Mouse (Mus musculus) lung, adult 2 months (tissue): ENCODE results near the gene Susd6. TPM values are rescaled to one million over a fixed set of nuclear protein-coding genes. Genes with fewer than 3 reads are reported as not detected.
A peak's percentile ranks its signal among the peaks of the same experiment; 100 is the strongest.
"Not testable (repeated sequence)": the region's sequence is repeated elsewhere in the genome, so short reads cannot be mapped to it uniquely, and the experiment has no call there.

ENCODE experiments used
- DNase-seq: peaks from one replicate; pipeline ENCODE4 v3.0.0; 2022
- H3K4me1 ChIP-seq: fragments of 200-500 bp; 2 replicates; pipeline ENCODE4 v1.6.1; 2011; ENCODE audit warnings: low read length; ENCODE audit not compliant: control insufficient read depth, insufficient read depth
- H3K4me3 ChIP-seq: fragments of 200-500 bp; replicated peaks from 2 replicates; pipeline ENCODE3; 2011; ENCODE audit warnings: low read depth, mild to moderate bottlenecking, control low read depth, low read length; ENCODE audit errors: extremely low read depth
- CTCF ChIP-seq: fragments of 200-500 bp; IDR thresholded peaks from 2 replicates; pipeline ENCODE4 v1.5.1; 2011; ENCODE audit warnings: mild to moderate bottlenecking, low read length, control low read depth; ENCODE audit not compliant: insufficient read depth
- POLR2A ChIP-seq: fragments of 200-500 bp; IDR thresholded peaks from 2 replicates; pipeline ENCODE4 v1.6.1; 2011; ENCODE audit warnings: low read depth, mild to moderate bottlenecking, control low read depth, low read length, borderline replicate concordance; ENCODE audit errors: extremely low read depth
- WGBS: fragments of 180-500 bp; shearing (Covaris S2); methylation state at CpG from one replicate; pipeline ENCODE4 v1.1.7; 2018; 5-methylcytosine and 5-hydroxymethylcytosine counted together
- polyA plus RNA-seq: library from polyadenylated mRNA; depleted of rRNA; stranded (reverse); fragments of >200 nt; gene quantifications from 2 replicates; pipeline ENCODE4 v1.2.3, GENCODE M21; 2012

Gene Susd6
- polyA plus RNA-seq, 1 experiment, result 83.3 TPM

DNA sequence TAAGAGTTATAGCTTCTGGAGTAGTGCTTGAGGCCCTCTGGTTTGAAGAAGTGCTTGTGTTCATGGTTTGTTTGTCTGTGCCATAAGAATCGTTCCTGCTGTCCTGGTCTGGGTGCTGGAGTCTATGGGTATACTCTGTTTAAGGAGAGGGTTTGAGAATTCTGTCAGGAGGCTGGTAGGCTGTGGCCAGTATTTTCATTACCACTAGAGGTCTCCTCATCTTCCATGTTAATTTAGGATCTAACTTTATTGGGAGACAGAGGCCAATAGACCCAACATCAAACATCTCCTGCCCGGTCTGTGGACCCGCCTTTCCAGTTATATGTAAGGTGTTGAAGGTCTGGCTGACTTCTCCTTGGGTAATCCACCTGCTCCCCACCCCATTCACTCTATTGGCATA lies 7.4 kb upstream of the Susd6 start:
- TF ChIP-seq POLR2A, result no peak
- TF ChIP-seq CTCF, result 0 out of 2 replicates have a peak, but pooled peaks have one; percentile 7
- WGBS, result 30% methylated on average over 3 of the region's 3 CpGs
- DNase-seq, result no peak
- Histone ChIP-seq H3K4me3 (no peak overlapping the region), H3K4me1 (no peaks in the 10 kb centered on the region)

GRCm38 (mm10) chr12:80783889-80784288 lies 6.4 kb upstream of the Susd6 start:
- H3K4me3 ChIP-seq, result no peak overlapping the region
- H3K4me1 ChIP-seq, result no peaks in the 10 kb centered on the region
- 83% methylated on average over 1 of the region's 1 CpGs for WGBS
- no peak for DNase-seq
- TF ChIP-seq CTCF (no peak), POLR2A (no peak)

GRCm38 (mm10) chr12:80785005-80785404 lies 5.3 kb upstream of the Susd6 start:
- Histone ChIP-seq H3K4me3 (no peak overlapping the region), H3K4me1 (peaks cover 3% of the 10 kb centered on the region; the same call in 1 of the 2 replicates)
- no peak for TF ChIP-seq CTCF
- no peak for TF ChIP-seq POLR2A
- no peak for DNase-seq
- 84% methylated on average over 5 of the region's 5 CpGs for WGBS

DNA sequence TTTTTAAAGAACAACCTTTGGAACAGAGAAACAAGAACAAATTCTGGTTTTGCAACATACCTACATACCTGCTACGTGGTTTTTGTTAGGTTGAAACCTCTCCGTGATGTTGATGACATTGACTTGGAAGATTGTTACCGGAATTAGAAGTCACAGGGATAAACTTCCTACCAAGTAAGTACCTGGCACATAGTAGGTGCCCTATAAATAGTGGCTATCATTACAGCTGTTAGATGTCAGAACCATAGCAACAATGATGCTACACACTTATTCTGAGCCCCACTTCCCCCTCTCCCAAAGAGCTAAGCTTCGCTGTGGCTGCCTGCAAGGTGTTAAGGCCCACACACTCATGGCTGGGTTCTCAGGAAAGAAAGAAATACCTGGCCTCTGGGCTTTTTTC lies 4.7 kb upstream of the Susd6 start:
- Histone ChIP-seq H3K4me1 (peaks cover 4% of the 10 kb centered on the region; the same call in 1 of the 2 replicates), H3K4me3 (no peak overlapping the region)
- no peak for TF ChIP-seq POLR2A
- TF ChIP-seq CTCF, result no peak
- DNase-seq, result no peak
- WGBS, result 89% methylated on average over 4 of the region's 4 CpGs

DNA sequence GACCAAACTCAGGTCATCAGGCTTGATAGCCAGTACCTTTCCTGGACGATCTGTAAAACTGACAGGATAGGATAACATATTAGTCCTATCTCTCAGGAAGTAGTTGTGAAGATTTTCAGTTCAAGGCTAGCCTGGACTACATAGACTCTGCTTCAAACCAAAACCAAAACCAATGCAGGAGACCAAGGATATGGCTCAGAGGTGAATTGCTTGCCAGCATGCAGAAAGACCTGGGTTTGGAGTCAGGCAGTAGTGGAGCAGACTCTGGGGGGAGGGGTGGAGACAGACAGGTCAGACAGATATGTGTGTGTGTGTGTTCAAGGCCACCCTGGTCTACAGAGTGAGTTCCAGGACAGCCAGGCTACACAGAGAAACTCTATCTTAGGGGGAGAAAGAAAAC lies 3.7 kb upstream of the Susd6 start:
- Histone ChIP-seq H3K4me1 (peaks cover 4% of the 10 kb centered on the region; the same call in 1 of the 2 replicates), H3K4me3 (no peak overlapping the region)
- WGBS, result 67% methylated on average over 1 of the region's 1 CpGs
- no peak for DNase-seq
- TF ChIP-seq CTCF (no peak), POLR2A (no peak)

GRCm38 (mm10) chr12:80787604-80788003 lies 2.7 kb upstream of the Susd6 start:
- 39% methylated on average over 11 of the region's 11 CpGs for WGBS

DNA sequence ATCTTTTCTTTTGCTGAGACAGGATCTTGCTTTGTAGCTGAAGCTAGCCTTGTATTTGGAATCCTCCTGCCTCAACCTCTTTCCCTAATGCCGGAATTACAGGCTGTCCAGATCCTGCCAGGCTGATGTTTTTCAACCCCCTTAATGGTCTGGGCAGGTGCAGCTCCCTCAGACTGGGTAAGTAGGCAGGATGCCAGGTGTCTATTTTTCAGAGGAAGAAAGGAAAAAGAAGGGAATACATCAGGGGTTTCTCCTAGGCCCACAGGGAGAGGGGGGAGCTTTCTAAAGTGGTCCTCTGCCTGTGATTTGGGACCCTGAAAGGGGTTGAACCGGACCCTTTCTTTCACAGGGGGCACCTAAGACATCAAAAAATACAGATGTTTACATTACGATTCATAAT lies 2.1 kb upstream of the Susd6 start:
- Histone ChIP-seq H3K4me1 (peaks cover 14% of the 10 kb centered on the region), H3K4me3 (no peak overlapping the region)
- WGBS, result 83% methylated on average over 3 of the region's 3 CpGs
- DNase-seq, result no peak
- no peak for TF ChIP-seq POLR2A

More at GRCm38 (mm10) chr12:80787604-80788003, 2.7 kb upstream of the Susd6 start:
- Histone ChIP-seq H3K4me1 (peaks cover 8% of the 10 kb centered on the region), H3K4me3 (no peak overlapping the region)
- TF ChIP-seq CTCF, result no peak
- TF ChIP-seq POLR2A, result no peak
- DNase-seq, result no peak

DNA sequence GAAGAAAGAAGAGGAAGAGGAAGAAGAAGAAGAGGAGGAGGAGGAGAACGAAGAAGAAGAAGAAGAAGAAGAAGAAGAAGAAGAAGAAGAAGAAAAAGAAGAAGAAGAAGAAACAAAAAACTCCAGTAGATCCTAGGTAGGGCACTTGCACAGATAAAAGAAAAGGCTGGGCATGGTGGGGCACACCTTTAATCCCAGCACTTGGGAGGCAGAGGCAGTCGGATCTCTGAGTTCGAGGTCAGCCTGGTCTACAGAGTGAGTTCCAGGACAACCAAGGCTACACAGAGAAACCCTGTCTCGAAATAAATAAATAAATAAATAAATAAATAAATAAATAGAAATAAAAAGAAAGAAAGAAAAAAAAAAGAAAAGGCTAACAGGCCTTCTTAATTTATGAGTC lies 1.0 kb upstream of the Susd6 start:
- H3K4me1 ChIP-seq, result peaks cover 21% of the 10 kb centered on the region
- WGBS, result 73% methylated on average over 4 of the region's 4 CpGs
- not testable (repeated sequence) for H3K4me3 ChIP-seq, DNase-seq

DNA sequence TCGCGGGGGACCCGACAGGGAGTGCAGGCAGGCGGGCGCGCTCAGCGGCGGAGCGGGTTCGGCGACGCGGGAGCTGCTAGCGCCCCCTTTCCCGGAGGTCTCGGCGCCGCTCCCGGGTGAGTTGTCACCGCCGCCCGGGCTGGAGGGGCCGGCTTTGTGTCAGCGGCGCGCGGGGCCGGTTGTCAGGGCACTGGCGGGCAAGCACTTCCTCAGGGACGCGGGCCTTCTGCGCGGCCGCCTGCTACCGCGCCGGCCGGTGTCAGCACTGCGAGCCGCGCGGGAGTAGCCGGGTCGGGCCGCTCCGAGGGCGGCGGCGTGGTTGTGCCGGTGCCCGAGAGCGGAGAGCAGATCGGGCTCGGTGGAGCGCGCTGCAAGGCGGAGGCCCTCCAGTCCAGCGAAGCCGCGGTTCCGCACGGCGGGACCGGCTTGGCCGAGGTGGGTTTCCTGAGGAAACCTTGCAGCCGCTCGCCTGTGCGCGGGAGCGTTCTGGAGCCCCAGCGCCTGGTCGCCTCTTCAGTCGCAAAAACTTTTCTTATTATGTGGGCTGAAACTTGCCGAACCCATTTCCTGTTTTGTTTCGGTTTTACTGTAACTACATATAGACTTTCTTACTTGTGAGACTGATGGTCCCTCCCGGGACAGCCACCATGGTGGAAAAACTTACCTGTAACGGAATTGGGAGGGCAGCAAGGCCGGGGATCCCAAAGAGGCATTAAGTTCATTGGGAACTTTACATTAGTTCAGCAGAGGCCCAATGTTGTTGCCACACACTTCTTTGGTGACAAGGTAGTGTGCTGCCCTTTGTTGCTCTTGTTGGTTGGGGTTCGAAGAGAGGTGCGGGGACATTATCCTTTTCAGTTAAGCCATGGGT lies 625 bp downstream of the Susd6 start:
- TF ChIP-seq POLR2A (no peak), CTCF (no peak)
- DNase-seq, result no peak
- Histone ChIP-seq H3K4me1 (peaks cover 36% of the 10 kb centered on the region), H3K4me3 (peak overlapping the region; percentile 99)
- under 1% methylated on average over 80 of the region's 80 CpGs for WGBS
